Mouse (Mus musculus): ENCODE results near the gene Sacs.
A peak's percentile ranks its signal among the peaks of the same experiment; 100 is the strongest.

Sacs gene

GRCm38 (mm10) chr14:61160920-61161319 is 22.7 kb downstream of the Sacs start:
- no peak for DNase-seq (ENCODE audit: low spot score in 2 of 2)

DNA sequence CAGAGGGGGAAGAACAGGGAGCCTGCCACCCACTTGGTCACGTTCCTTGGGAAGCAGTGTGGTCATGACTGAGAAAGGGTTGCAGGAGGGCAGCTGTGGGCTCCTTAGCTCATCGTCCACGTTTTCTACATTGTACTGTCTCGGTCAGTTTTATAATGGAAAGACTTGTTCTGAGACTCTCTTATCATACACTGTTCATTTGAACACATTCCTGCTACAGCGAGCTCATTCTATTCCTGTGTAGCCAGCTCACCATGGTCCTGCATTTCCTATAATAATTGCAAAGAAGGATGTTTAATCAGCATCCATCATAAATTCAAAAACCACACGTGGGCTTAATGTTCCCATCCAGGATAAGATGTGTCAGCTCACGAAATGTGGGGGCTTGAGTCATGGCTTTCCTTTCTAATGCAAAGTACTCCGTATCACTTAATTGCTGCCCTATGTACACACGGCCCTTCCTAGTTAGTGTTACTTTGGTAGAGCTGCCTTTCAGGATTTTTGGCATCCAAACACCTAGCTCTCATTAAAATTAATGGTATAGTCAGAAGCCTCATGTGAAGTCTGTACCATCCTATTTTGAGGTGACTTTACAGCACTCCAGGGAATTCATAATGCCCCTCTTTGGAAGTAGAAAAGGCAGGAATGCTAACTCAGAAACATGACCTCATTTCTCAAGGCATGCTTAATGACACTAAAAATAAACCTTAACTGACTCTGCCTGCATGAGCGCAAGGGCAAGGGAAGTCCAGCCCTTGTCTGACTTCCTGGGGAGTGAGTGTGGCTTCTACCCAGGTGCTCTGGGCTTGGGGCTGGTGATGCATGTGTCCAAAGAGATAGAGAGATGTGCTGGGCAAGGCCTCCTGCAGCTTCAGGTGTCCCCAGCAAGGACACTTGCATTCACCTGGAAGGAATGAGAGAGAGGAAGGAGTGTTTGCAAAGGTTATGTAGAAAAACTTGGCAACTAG is 23.4 kb downstream of the Sacs start:
- DNase-seq (ENCODE audit: low spot score in 2 of 2) = no peak

GRCm38 (mm10) chr14:61164461-61164860 is 26.2 kb downstream of the Sacs start:
- DNase-seq (ENCODE audit: low spot score in 2 of 2) = no peak

DNA sequence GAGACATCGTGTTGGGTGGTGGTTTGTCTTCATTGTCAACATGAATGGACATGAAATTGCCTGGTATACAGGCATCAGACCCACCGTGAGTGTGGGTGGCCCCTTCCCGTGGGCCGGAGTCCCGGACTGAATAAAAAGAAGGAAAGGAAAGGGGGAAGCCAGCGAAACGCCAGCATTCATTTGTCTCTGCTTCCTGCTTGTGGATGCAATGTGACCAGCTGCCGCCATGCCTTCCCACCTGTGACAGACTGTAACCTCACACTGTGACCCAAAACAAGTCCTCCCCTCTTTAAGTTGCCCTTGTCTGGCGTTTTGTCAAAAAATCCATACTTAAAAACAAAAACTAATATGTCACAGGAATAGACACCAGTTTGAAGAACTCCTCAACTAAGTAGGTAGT is 27.7 kb downstream of the Sacs start:
- DNase-seq (ENCODE audit: low spot score in 2 of 2) = no peak

GRCm38 (mm10) chr14:61171261-61171970 is 33.2 kb downstream of the Sacs start:
- DNase-seq (ENCODE audit: low spot score in 2 of 2) = no peak

GRCm38 (mm10) chr14:61172548-61173158 is 34.4 kb downstream of the Sacs start:
- peak; percentile 99 to 100 for DNase-seq (ENCODE audit: low spot score in 2 of 2)

DNA sequence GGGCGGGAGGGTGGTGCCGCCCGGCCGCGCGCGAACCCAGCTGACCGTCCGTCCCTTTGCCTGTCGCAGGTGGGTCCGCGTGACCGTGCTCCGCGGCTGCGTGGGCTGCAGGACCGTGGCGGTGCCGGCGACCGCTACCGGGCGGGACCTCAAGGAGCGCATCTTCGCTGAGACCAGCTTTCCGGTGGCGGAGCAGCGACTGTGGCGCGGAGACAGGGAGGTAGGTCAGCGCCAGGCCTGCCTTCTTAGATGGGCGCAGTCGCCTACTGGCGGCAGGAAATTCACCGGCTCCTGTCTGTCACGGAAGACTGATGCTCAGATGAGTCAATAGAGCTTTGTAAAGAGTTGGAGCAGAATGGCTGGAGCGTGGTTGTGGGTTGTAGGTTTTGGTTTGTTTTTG is 35.0 kb downstream of the Sacs start:
- peak; percentile 73 to 84 for DNase-seq (ENCODE audit: low spot score in 2 of 2)

- no peak for DNase-seq (ENCODE audit: low spot score in 2 of 2)
Measured at GRCm38 (mm10) chr14:61191904-61192303, 53.6 kb downstream of the Sacs start.

DNA sequence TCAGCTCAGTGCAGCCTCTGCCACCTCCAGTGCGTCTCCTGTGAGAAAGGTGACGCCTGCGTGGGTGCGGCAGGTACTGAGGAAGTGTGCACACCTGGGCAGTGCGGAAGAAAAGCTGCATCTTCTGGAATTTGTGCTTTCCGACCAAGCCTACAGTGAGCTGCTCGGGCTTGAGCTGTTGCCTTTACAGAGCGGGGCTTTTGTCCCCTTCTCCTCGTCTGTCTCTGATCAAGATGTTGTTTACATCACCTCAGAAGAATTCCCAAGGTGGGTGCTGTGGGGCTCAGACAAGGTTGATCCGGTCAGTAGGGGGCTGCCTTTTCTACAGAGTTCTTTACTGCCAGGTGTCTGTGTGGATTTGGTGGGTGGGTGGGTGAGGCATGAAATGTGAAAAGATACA is 54.1 kb downstream of the Sacs start:
- no peak for DNase-seq (ENCODE audit: low spot score in 2 of 2)

GRCm38 (mm10) chr14:61194416-61194815 is 56.2 kb downstream of the Sacs start:
- no peak for DNase-seq (ENCODE audit: low spot score in 2 of 2)

- no peak for DNase-seq (ENCODE audit: low spot score in 2 of 2)
Measured at GRCm38 (mm10) chr14:61210111-61210510, 71.9 kb downstream of the Sacs start.

- no peak for DNase-seq (ENCODE audit: low spot score in 2 of 2)
Measured at GRCm38 (mm10) chr14:61211754-61212153, 73.5 kb downstream of the Sacs start.

DNA sequence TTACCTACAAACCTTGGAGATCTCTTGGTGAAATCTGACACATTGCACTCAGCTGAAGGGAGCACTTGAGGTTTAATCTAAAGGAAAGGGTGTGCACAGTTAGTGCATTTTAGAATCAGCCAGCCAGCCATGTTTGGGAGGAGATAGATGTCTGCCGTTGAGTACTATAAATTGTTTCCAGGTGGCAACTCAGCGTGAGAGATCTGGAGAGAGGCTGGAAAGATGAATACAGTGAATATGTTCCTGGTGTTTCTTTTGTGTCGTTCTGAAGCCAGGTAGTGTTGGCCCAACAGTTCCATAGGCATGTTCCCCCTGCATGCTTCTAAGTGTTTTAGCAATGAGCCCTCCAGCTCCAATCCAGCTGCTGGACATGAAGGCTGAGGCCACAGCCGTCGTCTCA is 82.9 kb downstream of the Sacs start:
- no peak for DNase-seq (ENCODE audit: low spot score in 2 of 2)

- DNase-seq (ENCODE audit: low spot score in 2 of 2) = no peak
Measured at GRCm38 (mm10) chr14:61222506-61222905, 84.2 kb downstream of the Sacs start.

GRCm38 (mm10) chr14:61223740-61224139 is 85.5 kb downstream of the Sacs start:
- no peak for DNase-seq (ENCODE audit: low spot score in 2 of 2)

- no peak for DNase-seq (ENCODE audit: low spot score in 2 of 2)
Measured at GRCm38 (mm10) chr14:61224387-61225077, 86.3 kb downstream of the Sacs start.

GRCm38 (mm10) chr14:61226151-61226550 is 87.9 kb downstream of the Sacs start:
- no peak for DNase-seq (ENCODE audit: low spot score in 2 of 2)

GRCm38 (mm10) chr14:61229763-61230162 is 91.5 kb downstream of the Sacs start:
- DNase-seq (ENCODE audit: low spot score in 2 of 2) = peak in 1 of 2 experiments; percentile 16

- no peak for DNase-seq (ENCODE audit: low spot score in 2 of 2)
Measured at GRCm38 (mm10) chr14:61230179-61230578, 91.9 kb downstream of the Sacs start.

- no peak for DNase-seq (ENCODE audit: low spot score in 2 of 2)
Measured at GRCm38 (mm10) chr14:61232016-61232568, 93.8 kb downstream of the Sacs start.

DNA sequence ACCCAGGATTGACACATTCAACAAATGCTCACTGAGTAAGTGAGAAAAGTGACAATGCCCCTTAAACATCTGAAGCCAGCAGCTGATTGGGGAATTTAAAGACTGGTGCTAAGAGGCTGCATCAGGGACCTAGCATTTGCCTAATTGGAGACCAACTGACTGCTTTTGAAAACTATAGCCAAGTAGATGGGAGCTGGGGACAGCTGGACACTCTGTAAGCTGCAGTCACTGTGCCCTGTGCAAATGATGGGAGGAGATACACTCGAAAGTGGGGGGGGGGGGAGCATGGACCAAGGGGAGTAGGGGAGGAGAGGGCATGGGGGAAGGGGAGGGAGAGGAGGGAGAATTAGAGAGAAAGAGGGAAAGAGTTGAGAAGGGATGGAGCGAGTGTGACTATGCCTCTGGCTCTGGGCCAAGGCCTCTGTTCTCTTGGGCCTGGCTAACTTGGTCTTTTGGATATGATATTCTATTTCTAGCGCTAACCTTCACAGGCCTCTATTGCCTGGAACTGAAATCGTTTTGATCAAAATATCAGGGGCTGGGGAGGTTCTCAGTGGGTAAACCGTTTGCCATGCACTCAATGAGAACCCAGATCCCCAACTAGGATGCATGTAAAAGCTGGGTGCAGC is 97.7 kb downstream of the Sacs start:
- DNase-seq (ENCODE audit: low spot score in 2 of 2) = no peak

Measured in spleen, postnatal 4 days (tissue).